28 mouse cellular contexts compared by ENCODE assay signal in genomic region chr13:110404059-110404458, GRCm38 (mm10). TPM values are rescaled to one million over a fixed set of nuclear protein-coding genes. Genes with fewer than 3 reads are reported as not detected.
"Had no signal": no experiment of that assay in that cellular context is flagged by ENCODE, and none has a peak within 500 bp of the region (broad histone marks: within the 10 kb centered on the region; RNA-seq: fewer than 3 reads in every experiment).

No protein-coding gene starts in this region.

- H3K4me2 ChIP-seq: kidney, embryonic 15.5 days; limb, embryonic 12.5 days; limb, embryonic 15.5 days; liver, embryonic 11.5 days; midbrain, embryonic 15.5 days; neural tube, embryonic 12.5 days; neural tube, embryonic 15.5 days had no signal

- H3K4me1 ChIP-seq: limb, embryonic 12.5 days; limb, embryonic 15.5 days; megakaryocyte, embryonic 14.5 days; midbrain, embryonic 15.5 days; neural tube, embryonic 12.5 days had no signal

- H3K9ac ChIP-seq: kidney, embryonic 15.5 days; limb, embryonic 12.5 days; limb, embryonic 15.5 days; liver, embryonic 14.5 days; liver, postnatal 0 days; midbrain, embryonic 15.5 days; neural tube, embryonic 12.5 days; neural tube, embryonic 15.5 days had no signal

- H3K27ac ChIP-seq: kidney, embryonic 15.5 days; limb, embryonic 12.5 days; limb, embryonic 15.5 days; liver, embryonic 14.5 days; midbrain, embryonic 10.5 days; midbrain, embryonic 15.5 days; neural tube, embryonic 12.5 days; neural tube, embryonic 15.5 days; stomach, postnatal 0 days had no signal

- H3K27me3 ChIP-seq: kidney, embryonic 15.5 days; limb, embryonic 12.5 days; limb, embryonic 15.5 days; megakaryocyte, embryonic 14.5 days; midbrain, embryonic 15.5 days; neural tube, embryonic 12.5 days; neural tube, embryonic 15.5 days had no signal

- DNase-seq: kidney, adult 11 months; kidney, adult 8-10 months; kidney, postnatal 10 days; kidney, postnatal 36 days; layer of hippocampus, adult 9-11 months; liver, postnatal 0 days; right cerebral cortex, adult 18-20 months; right cerebral cortex, postnatal 14 days; right cerebral cortex, postnatal 4 days; thymus, adult 2 months; thymus, postnatal 14 days; thymus, postnatal 4 days had no signal

- ATAC-seq: inflammation-experienced regulatory T-cells, adult 6 months; liver, postnatal 0 days; midbrain, embryonic 15.5 days had no signal

- H3K4me3 ChIP-seq: kidney, embryonic 15.5 days; limb, embryonic 12.5 days; limb, embryonic 15.5 days; megakaryocyte, embryonic 14.5 days; midbrain, embryonic 10.5 days; midbrain, embryonic 15.5 days; neural tube, embryonic 12.5 days; neural tube, embryonic 15.5 days had no signal

- H3K9me3 ChIP-seq: kidney, embryonic 15.5 days; limb, embryonic 15.5 days; megakaryocyte, embryonic 14.5 days; midbrain, embryonic 10.5 days; midbrain, embryonic 15.5 days; neural tube, embryonic 12.5 days; neural tube, embryonic 15.5 days had no signal

RNA-seq across cellular contexts. Expression of gene Gapt, which starts 47.1 kb away (rescaled TPM):
- total RNA-seq: layer of hippocampus, postnatal 25 days; left cerebral cortex, adult 18-20 months; left cerebral cortex, postnatal 36 days had no signal
- polyA plus RNA-seq: neural tube, embryonic 15.5 days; stomach, embryonic 14.5 days had no signal
